Mouse (Mus musculus) mouse trophoblast stem cell (cell line): ENCODE results near the gene Trp53rkb.
"Not testable (repeated sequence)": the region's sequence is repeated elsewhere in the genome, so short reads cannot be mapped to it uniquely, and the experiment has no call there.

ENCODE experiments used
- in situ Hi-C, 2 experiments: fragments of 300-500 bp; cut with MseI, MboI; formaldehyde crosslinking; loops; 2 replicates in 1 of 2; 3 replicates in 1 of 2; pipeline ENCODE4 v1.15.1; 2025

The Trp53rkb gene

GRCm38 (mm10) chr2:166793542-166794214 is 1.3 kb downstream of the Trp53rkb start:
- in situ Hi-C loops: not testable (repeated sequence)

- in situ Hi-C loops: no loop called here
Measured at GRCm38 (mm10) chr2:166799615-166800472, 7.5 kb downstream of the Trp53rkb start.

- in situ Hi-C loops: no loop called here
Measured at GRCm38 (mm10) chr2:166800473-166800857, 8.1 kb downstream of the Trp53rkb start.

GRCm38 (mm10) chr2:166801436-166801835 is 9.1 kb downstream of the Trp53rkb start:
- in situ Hi-C loops: no loop called here

- in situ Hi-C loops: no loop called here
Measured at GRCm38 (mm10) chr2:166803298-166803697, 11.0 kb downstream of the Trp53rkb start.

GRCm38 (mm10) chr2:166805250-166806172 is 13.2 kb downstream of the Trp53rkb start, which contains the start of gene Arfgef2:
Gene Arfgef2, plus strand, starts transcription at chr2:166805588.
- in situ Hi-C loops: no loop called here

- in situ Hi-C loops: no loop called here
Measured at GRCm38 (mm10) chr2:166806173-166806705, 13.9 kb downstream of the Trp53rkb start.

GRCm38 (mm10) chr2:166806813-166807212 is 14.5 kb downstream of the Trp53rkb start:
- in situ Hi-C loops: no loop called here

GRCm38 (mm10) chr2:166809499-166809898 is 17.2 kb downstream of the Trp53rkb start:
- in situ Hi-C loops: no loop called here

GRCm38 (mm10) chr2:166810821-166811220 is 18.5 kb downstream of the Trp53rkb start:
- in situ Hi-C loops: no loop called here

- in situ Hi-C loops: no loop called here
Measured at GRCm38 (mm10) chr2:166818463-166819143, 26.3 kb downstream of the Trp53rkb start.

GRCm38 (mm10) chr2:166819849-166820248 is 27.5 kb downstream of the Trp53rkb start:
- in situ Hi-C loops: no loop called here

GRCm38 (mm10) chr2:166820844-166821243 is 28.5 kb downstream of the Trp53rkb start:
- in situ Hi-C loops: no loop called here

GRCm38 (mm10) chr2:166821406-166821805 is 29.1 kb downstream of the Trp53rkb start:
- in situ Hi-C loops: no loop called here

GRCm38 (mm10) chr2:166822119-166822826 is 29.9 kb downstream of the Trp53rkb start:
- in situ Hi-C loops: no loop called here

GRCm38 (mm10) chr2:166822901-166823300 is 30.6 kb downstream of the Trp53rkb start:
- in situ Hi-C loops: no loop called here

- in situ Hi-C loops: no loop called here
Measured at GRCm38 (mm10) chr2:166824386-166824785, 32.1 kb downstream of the Trp53rkb start.

- in situ Hi-C loops: no loop called here
Measured at GRCm38 (mm10) chr2:166824998-166825397, 32.7 kb downstream of the Trp53rkb start.

GRCm38 (mm10) chr2:166826491-166827224 is 34.3 kb downstream of the Trp53rkb start:
- in situ Hi-C loops: no loop called here

GRCm38 (mm10) chr2:166828306-166828705 is 36.0 kb downstream of the Trp53rkb start:
- in situ Hi-C loops: no loop called here
